Mouse (Mus musculus) right cerebral cortex, postnatal 25 days (tissue): ENCODE data around the gene Epb41l4b.

Experiments used
- DNase-seq: peaks from one replicate; pipeline ENCODE4 v3.0.0; 2022

Epb41l4b gene

DNA sequence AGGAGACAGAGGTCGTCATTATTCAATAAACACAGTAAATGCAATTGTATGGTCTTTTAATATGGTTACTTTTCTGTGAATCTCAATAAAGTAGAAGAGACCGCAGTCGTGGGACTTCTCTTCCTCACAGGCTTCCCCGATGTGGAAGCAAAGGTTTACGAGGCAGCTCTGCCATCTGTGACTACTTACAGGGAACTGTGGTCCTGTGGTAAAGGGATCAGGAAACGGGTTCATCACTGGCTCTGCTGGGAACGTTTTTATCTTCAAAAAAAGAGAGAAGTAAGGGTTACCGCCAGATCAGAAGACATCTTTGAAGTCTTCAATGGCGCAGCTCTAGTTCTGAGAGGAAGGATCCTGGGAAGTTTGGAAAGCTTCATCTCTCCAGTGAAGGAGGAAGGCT lies 135.5 kb downstream of the Epb41l4b start:
- DNase-seq: no peak

GRCm38 (mm10) chr4:57005011-57005410 lies 138.2 kb downstream of the Epb41l4b start:
- no peak for DNase-seq

DNA sequence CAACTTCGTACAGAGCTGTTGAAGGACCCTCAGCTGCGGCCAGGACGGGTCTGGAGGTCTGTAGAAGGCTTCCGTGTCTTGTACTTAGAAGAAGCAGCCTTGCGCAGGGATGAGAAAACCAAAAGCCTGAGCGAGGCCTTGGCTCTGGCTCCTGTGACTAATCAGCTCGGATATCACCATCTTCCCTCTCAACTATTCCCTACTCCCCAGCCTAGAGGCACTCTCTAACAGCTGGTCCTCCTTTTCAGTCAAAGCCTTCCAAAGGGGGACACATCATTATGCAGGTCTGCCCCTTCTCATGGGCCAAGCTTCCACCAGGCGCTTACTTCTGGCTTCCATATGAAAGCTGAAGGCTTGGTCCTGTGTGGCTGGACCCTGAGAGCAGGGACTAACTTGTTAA lies 139.4 kb downstream of the Epb41l4b start:
- no peak for DNase-seq

GRCm38 (mm10) chr4:57002751-57003150 lies 140.5 kb downstream of the Epb41l4b start:
- DNase-seq: no peak

- DNase-seq: no peak
These were observed 141.8 kb downstream of the Epb41l4b start for GRCm38 (mm10) chr4:57001437-57001836.

GRCm38 (mm10) chr4:56993331-56993730 lies 149.9 kb downstream of the Epb41l4b start:
- no peak for DNase-seq

DNA sequence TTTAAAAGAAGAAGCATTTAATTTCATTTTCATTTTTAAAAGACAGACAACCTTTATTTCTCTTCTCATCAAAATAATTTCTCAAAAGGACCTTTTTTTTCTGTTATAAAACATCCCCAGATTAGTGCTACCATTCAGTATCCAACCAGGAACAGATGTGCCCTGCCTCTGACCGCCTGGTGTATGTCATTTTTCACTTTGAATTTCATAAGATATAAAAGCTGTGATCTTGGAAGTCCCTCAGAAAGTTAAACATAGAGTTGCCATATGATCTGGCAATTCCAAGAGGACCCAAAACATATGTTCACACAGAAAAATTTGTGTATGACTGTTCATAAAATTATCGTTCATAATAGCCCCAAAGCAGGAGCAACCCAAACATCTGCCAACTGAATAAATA lies 151.3 kb downstream of the Epb41l4b start:
- no peak for DNase-seq

- DNase-seq: peak; percentile 83
These were observed 153.0 kb downstream of the Epb41l4b start, which contains the start of gene Frrs1l for GRCm38 (mm10) chr4:56990215-56990584. Gene Frrs1l, minus strand, starts transcription at chr4:56990391.

- peak; percentile 69 for DNase-seq
These were observed 153.6 kb downstream of the Epb41l4b start for GRCm38 (mm10) chr4:56989431-56990214.

DNA sequence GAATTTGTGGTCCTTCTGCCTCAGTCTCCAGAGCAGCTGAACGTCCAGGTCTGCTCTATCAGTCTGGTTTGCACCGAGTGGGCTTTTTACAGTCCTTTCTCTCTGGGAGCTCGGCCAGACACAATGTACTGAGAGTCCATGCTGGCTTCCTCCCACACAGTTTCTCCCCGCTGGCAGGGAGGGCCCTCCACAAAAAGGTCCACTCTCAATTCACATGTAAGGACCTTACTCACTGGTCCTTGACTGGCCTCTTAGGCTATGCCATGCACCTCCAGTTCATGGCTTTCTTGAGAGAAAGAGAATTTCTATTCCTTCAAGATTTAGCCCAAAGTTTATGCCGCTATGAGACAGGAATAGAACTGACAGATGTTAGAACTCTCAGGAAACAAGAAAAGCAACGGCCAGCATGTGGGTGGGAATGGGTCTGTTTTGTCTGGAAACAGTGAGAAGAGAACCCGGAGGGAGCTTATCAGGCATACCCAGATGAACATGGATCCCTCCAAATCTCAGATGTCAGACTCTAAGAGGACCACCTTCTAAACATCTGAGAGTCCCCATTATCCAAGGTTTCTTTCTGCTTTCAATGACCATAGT lies 177.6 kb downstream of the Epb41l4b start:
- peak; percentile 45 for DNase-seq

DNA sequence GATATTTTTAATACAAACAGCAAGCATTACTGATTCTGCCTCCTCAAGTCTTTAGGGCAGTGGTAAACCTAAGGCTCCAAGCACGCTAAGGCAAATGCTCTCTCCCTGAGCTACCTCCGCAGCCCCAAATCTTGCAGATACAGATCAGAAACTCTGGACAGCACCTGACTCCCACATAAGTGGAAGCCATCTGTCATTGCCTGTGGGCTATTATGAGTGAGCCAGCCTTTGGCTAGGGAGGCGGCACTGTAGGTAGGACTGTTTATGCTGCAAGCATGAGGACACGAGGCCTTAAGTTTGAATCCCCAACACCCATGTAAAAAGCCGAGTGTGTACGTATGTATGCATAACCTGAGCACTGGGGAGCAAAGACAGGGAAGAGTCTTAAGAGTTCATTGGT lies 179.6 kb downstream of the Epb41l4b start:
- peak; percentile 39 for DNase-seq

- DNase-seq: no peak
These were observed 181.8 kb downstream of the Epb41l4b start for GRCm38 (mm10) chr4:56961320-56961925.

DNA sequence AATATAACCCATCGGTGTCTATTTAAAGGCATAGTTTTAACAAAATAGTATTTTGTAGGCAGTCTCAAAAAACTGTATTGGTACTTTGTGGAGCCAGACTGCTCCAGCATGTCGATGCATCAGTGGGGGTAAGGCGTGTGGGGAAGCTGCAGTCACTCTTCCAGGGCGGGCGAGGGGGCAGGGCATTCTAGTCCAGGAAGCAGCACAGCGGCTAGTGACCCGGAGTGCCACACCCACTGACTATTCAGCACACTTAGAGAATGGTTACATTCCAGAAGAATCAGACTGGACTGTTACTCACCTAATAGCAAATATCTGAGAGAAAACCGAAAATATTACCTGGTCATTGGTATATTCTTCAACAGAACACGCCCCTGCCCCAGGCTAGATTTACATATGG lies 185.7 kb downstream of the Epb41l4b start:
- no peak for DNase-seq

DNA sequence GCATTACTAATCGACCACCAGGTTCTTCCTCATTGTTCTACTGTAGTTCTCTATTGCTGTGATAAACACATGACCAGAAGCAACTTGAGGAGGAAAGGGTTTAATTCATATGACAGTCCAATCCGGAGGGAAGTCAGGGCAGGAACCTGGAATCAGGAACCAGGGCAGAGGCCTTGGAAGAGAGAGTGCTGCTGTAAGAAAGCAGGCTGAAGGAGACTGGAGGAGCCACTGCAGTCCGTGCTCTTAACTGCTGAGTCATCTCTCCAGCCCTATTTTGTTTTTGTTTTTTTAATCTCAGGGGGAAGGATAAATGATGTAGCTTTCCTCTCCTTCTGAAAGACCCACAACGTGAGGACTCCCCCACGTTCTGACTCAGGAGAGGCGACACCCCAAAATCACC lies 190.0 kb downstream of the Epb41l4b start:
- no peak for DNase-seq

- no peak for DNase-seq
These were observed 191.5 kb downstream of the Epb41l4b start for GRCm38 (mm10) chr4:56951701-56952100.

DNA sequence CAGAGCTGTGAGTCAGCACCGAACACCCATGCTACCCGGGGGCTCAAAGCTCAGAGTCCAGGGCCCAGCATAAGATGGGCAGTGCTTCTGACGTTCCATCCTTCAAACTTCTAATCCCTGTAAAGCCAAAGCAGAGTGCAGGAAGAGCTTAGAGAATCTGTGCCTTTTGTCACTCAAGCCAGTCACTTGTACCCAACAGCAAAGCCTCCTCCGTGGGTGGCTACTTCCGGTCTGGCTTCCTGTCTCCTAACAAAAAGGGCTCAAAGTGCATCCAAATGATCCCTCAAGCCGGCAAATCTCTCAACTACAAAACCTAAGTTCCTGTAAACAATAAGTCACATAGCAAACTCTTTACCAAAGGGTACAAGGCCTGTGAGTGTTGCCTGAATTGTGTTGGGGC lies 193.7 kb downstream of the Epb41l4b start:
- DNase-seq: no peak

DNA sequence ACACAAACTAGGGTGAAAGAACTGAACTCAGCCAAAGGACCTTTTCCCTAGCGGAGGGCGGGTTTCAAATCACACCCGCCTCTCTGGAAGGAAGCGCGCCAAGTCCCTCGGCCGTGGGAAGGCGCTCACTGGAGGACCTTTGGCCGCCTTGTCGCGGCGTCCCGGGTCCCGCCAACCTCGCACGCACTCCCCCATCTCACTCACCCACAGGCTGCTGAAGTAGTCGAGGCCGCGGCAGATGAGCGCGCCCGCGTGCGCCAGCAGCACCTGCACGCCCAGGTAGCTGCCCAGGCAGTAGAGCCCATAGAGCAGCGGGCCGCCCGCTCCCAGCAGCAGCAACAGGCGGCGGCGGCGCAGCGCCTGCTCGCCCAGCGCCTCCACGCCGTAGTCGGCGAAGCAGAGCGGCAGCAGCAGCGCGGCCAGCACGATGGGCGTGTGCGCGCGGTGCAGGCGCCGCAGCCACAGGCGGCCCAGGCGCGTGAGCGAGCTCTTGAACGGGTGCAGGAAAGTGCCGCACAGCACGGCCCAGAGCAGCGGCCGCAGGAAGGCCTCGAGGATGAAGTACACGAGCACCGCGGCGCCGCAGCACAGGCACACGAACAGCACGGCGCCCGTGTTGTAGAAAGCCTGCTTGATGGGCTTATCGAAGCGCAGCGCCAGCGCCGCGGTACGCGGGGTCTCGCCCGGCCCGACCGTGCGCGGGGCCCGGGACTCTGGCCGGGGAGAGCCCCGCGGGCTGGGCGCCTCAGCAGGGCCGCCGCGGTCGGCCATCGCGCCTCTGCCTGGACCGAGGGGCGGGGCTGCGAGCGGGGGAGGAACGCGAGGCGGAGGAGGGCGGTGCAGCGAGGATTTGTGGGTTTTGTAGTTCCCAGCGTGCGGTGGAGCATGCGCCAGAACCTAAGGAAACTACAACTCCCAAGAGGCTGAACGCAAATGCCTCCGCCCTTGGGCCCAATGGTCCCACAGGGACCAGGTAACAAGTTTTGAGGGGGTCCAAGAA lies 196.3 kb downstream of the Epb41l4b start, which contains the start of gene Tmem245:
Gene Tmem245, minus strand, starts transcription at position 797 of the 1,000 bp plus-strand sequence.
- peak; percentile 93 for DNase-seq

GRCm38 (mm10) chr4:56946180-56946579 lies 197.1 kb downstream of the Epb41l4b start:
- no peak for DNase-seq

DNA sequence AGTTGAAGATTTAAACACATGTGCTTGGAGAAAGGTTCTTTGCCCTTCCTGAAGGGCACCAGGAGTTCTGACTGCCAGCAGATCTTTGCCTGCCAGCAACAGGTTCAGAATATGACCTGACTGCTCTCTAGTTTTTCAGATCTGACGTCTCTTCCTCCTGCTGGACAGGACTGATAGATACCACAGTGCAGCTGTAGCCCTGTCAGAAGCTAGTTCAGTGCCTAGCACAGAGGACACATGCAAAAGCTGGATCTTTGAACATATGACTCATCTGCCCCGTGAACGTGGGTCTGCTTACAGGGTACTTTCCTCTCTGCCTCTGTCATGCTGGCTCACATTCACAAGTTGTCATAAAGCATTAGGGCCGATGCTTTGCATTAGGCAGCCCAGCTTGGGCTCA lies 199.0 kb downstream of the Epb41l4b start:
- no peak for DNase-seq

GRCm38 (mm10) chr4:56943258-56943657 lies 200.0 kb downstream of the Epb41l4b start:
- DNase-seq: no peak

- no peak for DNase-seq
These were observed 200.7 kb downstream of the Epb41l4b start for GRCm38 (mm10) chr4:56942567-56942966.
